Mouse (Mus musculus) stomach, postnatal 0 days (tissue): ENCODE data around the gene Stil. TPM values are rescaled to one million over a fixed set of nuclear protein-coding genes. Genes with fewer than 3 reads are reported as not detected.

Experiments used
- ATAC-seq: fragments of 200-750 bp; cut with Nextera tagmentation; 2 replicates; pipeline ENCODE4 v1.8.0; 2017; ENCODE audit not compliant: low FRiP score, low TSS enrichment
- DNase-seq: peaks from one replicate; pipeline ENCODE4 v3.0.0-alpha.2; 2016; ENCODE audit warnings: low spot score
- H3K27ac ChIP-seq: fragments of 300-500 bp; sonication (generic); replicated peaks from 2 replicates; pipeline ENCODE4 v1.5.1; 2014; ENCODE audit warnings: mild to moderate bottlenecking, control low read depth
- H3K27me3 ChIP-seq: fragments of 300-500 bp; sonication (generic); 2 replicates; pipeline ENCODE4 v1.6.1; 2014; ENCODE audit warnings: low read length; ENCODE audit not compliant: control insufficient read depth, insufficient read depth
- H3K36me3 ChIP-seq: fragments of 300-500 bp; sonication (generic); 2 replicates; pipeline ENCODE4 v1.6.1; 2014; ENCODE audit warnings: low read length, mixed read lengths; ENCODE audit not compliant: control insufficient read depth, insufficient read depth
- H3K4me1 ChIP-seq: fragments of 300-500 bp; sonication (generic); replicated peaks from 2 replicates; pipeline ENCODE4 v1.6.1; 2014; ENCODE audit warnings: antibody characterized with exemption; ENCODE audit not compliant: control insufficient read depth, insufficient read depth
- H3K4me2 ChIP-seq: fragments of 300-500 bp; sonication (generic); replicated peaks from 2 replicates; pipeline ENCODE4 v1.6.1; 2014; ENCODE audit warnings: low read depth, mild to moderate bottlenecking, control low read depth, moderate library complexity
- H3K4me3 ChIP-seq: fragments of 300-500 bp; sonication (generic); 2 replicates; pipeline ENCODE4 v1.5.1; 2014; ENCODE audit warnings: low read depth, low read length, control low read depth
- H3K9ac ChIP-seq: fragments of 300-500 bp; sonication (generic); 2 replicates; pipeline ENCODE4 v1.6.1; 2014; ENCODE audit warnings: mild to moderate bottlenecking, low read length, control low read depth, mixed read lengths
- H3K9me3 ChIP-seq: fragments of 300-500 bp; sonication (generic); 2 replicates; pipeline ENCODE4 v1.6.1; 2016; ENCODE audit warnings: low read length; ENCODE audit not compliant: control insufficient read depth
- CTCF ChIP-seq: IDR thresholded peaks from 2 replicates; pipeline ENCODE4 v1.5.1; 2016; ENCODE audit warnings: antibody characterized with exemption, low read depth, mild to moderate bottlenecking, moderate library complexity
- EP300 ChIP-seq: optimal IDR thresholded peaks from 2 replicates; pipeline ENCODE3; 2016; ENCODE audit warnings: antibody characterized with exemption
- whole genome bisulfite sequencing: fragments of 180-500 bp; shearing (Covaris S2); extraction: QIAGEN DNeasy Blood & Tissue Kit; methylation state at CpG from one replicate; pipeline ENCODE4 v1.1.7; 2014; 5-methylcytosine and 5-hydroxymethylcytosine counted together
- polyA plus RNA-seq: library from polyadenylated mRNA; unstranded; fragments of >200 nt; fragmentation: Nextera tagmentation; extraction: Ambion mirVana; gene quantifications from 2 replicates; pipeline ENCODE4 v1.2.1, GENCODE M21; 2015

Gene Stil
- polyA plus RNA-seq, 1 experiment from 2014 or later: 1.7 TPM

GRCm38 (mm10) chr4:115052343-115053005 is 52.5 kb downstream of the Stil start:
- TF ChIP-seq CTCF: no peak
- ATAC-seq: peak; percentile 55
- 4% methylated on average over 36 of the region's 36 CpGs for WGBS
- DNase-seq: peak; percentile 66
- H3K9me3 ChIP-seq: no peaks in the 10 kb centered on the region
- H3K9ac ChIP-seq: no peak overlapping the region
- 0 out of 2 replicates have a peak, but pooled peaks cover 3% of the 10 kb centered on the region for H3K4me1 ChIP-seq
- H3K27ac ChIP-seq: peak overlapping the region; percentile 69
- peak overlapping the region; percentile 23 for H3K4me3 ChIP-seq
- peak overlapping the region; percentile 39 for H3K4me2 ChIP-seq
- peaks cover 5% of the 10 kb centered on the region; the same call in 1 of the 2 replicates for H3K27me3 ChIP-seq
- H3K36me3 ChIP-seq: no peaks in the 10 kb centered on the region

GRCm38 (mm10) chr4:115055044-115055443 is 55.1 kb downstream of the Stil start:
- Histone ChIP-seq H3K27me3 (peaks cover 11% of the 10 kb centered on the region), H3K9ac (no peak overlapping the region), H3K4me2 (no peak overlapping the region), H3K27ac (no peak overlapping the region), H3K36me3 (no peaks in the 10 kb centered on the region), H3K9me3 (no peaks in the 10 kb centered on the region), H3K4me1 (0 out of 2 replicates have a peak, but pooled peaks cover 3% of the 10 kb centered on the region), H3K4me3 (no peak overlapping the region)
- ATAC-seq (no peak), DNase-seq (no peak)
- WGBS: 3% methylated on average over 2 of the region's 2 CpGs
- TF ChIP-seq EP300 (no peak), CTCF (no peak)

- Histone ChIP-seq H3K9ac (no peak overlapping the region), H3K4me1 (0 out of 2 replicates have a peak, but pooled peaks cover 3% of the 10 kb centered on the region), H3K27me3 (peaks cover 16% of the 10 kb centered on the region), H3K9me3 (no peaks in the 10 kb centered on the region), H3K27ac (no peak overlapping the region), H3K4me3 (no peak overlapping the region), H3K36me3 (no peaks in the 10 kb centered on the region), H3K4me2 (no peak overlapping the region)
- DNase-seq (no peak), ATAC-seq (no peak)
- TF ChIP-seq EP300 (no peak), CTCF (no peak)
- 30% methylated on average over 3 of the region's 3 CpGs for WGBS
Observed at GRCm38 (mm10) chr4:115055691-115056090, 55.7 kb downstream of the Stil start.

GRCm38 (mm10) chr4:115056371-115056920 is 56.5 kb downstream of the Stil start, which contains the start of gene Tal1:
Gene Tal1, plus strand, starts transcription at chr4:115056426.
- no peak for DNase-seq
- no peaks in the 10 kb centered on the region for H3K36me3 ChIP-seq
- 0 out of 2 replicates have a peak, but pooled peaks cover 3% of the 10 kb centered on the region for H3K4me1 ChIP-seq
- ATAC-seq: peak; percentile 67
- H3K4me2 ChIP-seq: peak within 1 kb of the TSS; percentile 64
- H3K9me3 ChIP-seq: no peaks in the 10 kb centered on the region
- peak within 1 kb of the TSS; percentile 43 for H3K4me3 ChIP-seq
- H3K9ac ChIP-seq: peak within 1 kb of the TSS; percentile 52
- under 1% methylated on average over 53 of the region's 60 CpGs for WGBS
- H3K27ac ChIP-seq: peak within 1 kb of the TSS; percentile 65
- H3K27me3 ChIP-seq: peaks cover 16% of the 10 kb centered on the region
- no peak for TF ChIP-seq CTCF
- TF ChIP-seq EP300: no peak

- DNase-seq: peak; percentile 50
- Histone ChIP-seq H3K4me3 (peak overlapping the region; percentile 43), H3K36me3 (no peaks in the 10 kb centered on the region), H3K4me2 (peak overlapping the region; percentile 64), H3K27ac (peak overlapping the region; percentile 65), H3K27me3 (peaks cover 19% of the 10 kb centered on the region), H3K9ac (peak overlapping the region; percentile 52), H3K4me1 (0 out of 2 replicates have a peak, but pooled peaks cover 3% of the 10 kb centered on the region), H3K9me3 (no peaks in the 10 kb centered on the region)
- TF ChIP-seq CTCF (no peak), EP300 (no peak)
- WGBS: 3% methylated on average over 48 of the region's 48 CpGs
- ATAC-seq: peak; percentile 48
Observed at GRCm38 (mm10) chr4:115056921-115057673, 57.1 kb downstream of the Stil start.
